Mouse (Mus musculus) spleen, adult 2 months (tissue): ENCODE data around the gene Flrt2.

Experiments used
- CTCF ChIP-seq: fragments of 200-500 bp; IDR thresholded peaks from 2 replicates; pipeline ENCODE4 v1.5.1; 2011; ENCODE audit warnings: mild to moderate bottlenecking, inconsistent platforms; ENCODE audit not compliant: insufficient read depth, insufficient read length, insufficient replicate concordance; ENCODE audit errors: extremely low read depth
- POLR2A ChIP-seq: fragments of 200-500 bp; IDR thresholded peaks from 2 replicates; pipeline ENCODE4 v1.6.1; 2011; ENCODE audit warnings: low read depth, low read length, inconsistent platforms

DNA sequence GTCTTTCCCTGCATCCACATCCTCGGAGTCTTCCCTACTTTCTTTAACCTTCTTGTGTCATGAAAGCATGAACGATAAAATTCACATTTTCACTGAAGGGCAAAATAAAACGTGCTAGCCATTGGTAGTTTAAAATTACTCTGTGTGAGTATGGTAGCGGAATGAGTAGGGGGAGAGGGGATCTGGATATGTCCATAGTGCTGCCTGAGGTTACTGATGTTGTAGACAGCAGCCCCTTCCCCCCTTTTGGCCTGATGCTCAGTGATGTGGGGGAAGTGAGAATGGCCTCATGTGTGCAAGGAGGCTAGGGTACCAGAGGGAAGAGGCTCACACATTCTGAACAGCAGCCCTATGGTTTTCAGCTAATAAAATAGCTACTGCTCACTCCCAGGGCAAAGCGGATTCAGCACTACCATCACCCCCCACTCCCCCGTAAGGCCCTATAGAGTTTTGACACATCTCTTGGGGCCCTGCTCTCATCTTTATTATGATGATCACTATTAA is 4.5 kb downstream of the Flrt2 start:
- TF ChIP-seq CTCF = no peak
- no peak for TF ChIP-seq POLR2A
